Mouse (Mus musculus) brown adipose tissue, adult 24 weeks (tissue): Measurements from ENCODE around the gene Dnajc2. TPM values are rescaled to one million over a fixed set of nuclear protein-coding genes. Genes with fewer than 3 reads are reported as not detected.

Experiments used
- H3K27ac ChIP-seq: fragments of 200-500 bp; replicated peaks from 2 replicates; pipeline ENCODE4 v1.5.1; 2012; ENCODE audit warnings: low read depth, mild to moderate bottlenecking, low read length
- H3K4me1 ChIP-seq: fragments of 200-500 bp; 2 replicates; pipeline ENCODE4 v1.6.1; 2012; ENCODE audit warnings: low read length, mixed read lengths; ENCODE audit not compliant: control insufficient read depth, insufficient read depth, insufficient read length
- H3K4me3 ChIP-seq: fragments of 200-500 bp; 2 replicates; pipeline ENCODE4 v1.5.1; 2012; ENCODE audit warnings: low read depth, mild to moderate bottlenecking, low read length, moderate library complexity; ENCODE audit not compliant: insufficient read depth
- polyA plus RNA-seq: library from polyadenylated mRNA; stranded (reverse); fragments of >200 nt; gene quantifications from 2 replicates; pipeline ENCODE4 v1.2.4, GENCODE M21; 2012; ENCODE audit not compliant: missing spikeins, insufficient read depth, insufficient read length

Gene Dnajc2
- polyA plus RNA-seq = 16.8 and 19.9 TPM in 2 replicates

GRCm38 (mm10) chr5:21785053-21785452, at the start of gene Dnajc2, which contains the start of gene Psmc2:
Gene Dnajc2, minus strand, starts transcription at chr5:21785251.
Gene Psmc2, plus strand, starts transcription at chr5:21785283.
- H3K4me3 ChIP-seq = peak within 1 kb of the TSS; percentile 98
- H3K4me1 ChIP-seq = peaks cover 10% of the 10 kb centered on the region; the same call in 1 of the 2 replicates
- no peak within 1 kb of the TSS for H3K27ac ChIP-seq

- no peak overlapping the region for H3K4me3 ChIP-seq
These were observed 46.7 kb upstream of the Dnajc2 start for GRCm38 (mm10) chr5:21831761-21832160.

GRCm38 (mm10) chr5:21828855-21829254, 43.8 kb upstream of the Dnajc2 start:
- Histone ChIP-seq H3K27ac (no peak overlapping the region), H3K4me1 (no peaks in the 10 kb centered on the region), H3K4me3 (no peak overlapping the region)

More at GRCm38 (mm10) chr5:21831761-21832160, 46.7 kb upstream of the Dnajc2 start:
- Histone ChIP-seq H3K27ac (no peak overlapping the region), H3K4me1 (no peaks in the 10 kb centered on the region)

GRCm38 (mm10) chr5:21827643-21828042, 42.6 kb upstream of the Dnajc2 start:
- Histone ChIP-seq H3K4me1 (no peaks in the 10 kb centered on the region), H3K4me3 (no peak overlapping the region), H3K27ac (no peak overlapping the region)

- no peak overlapping the region for H3K4me3 ChIP-seq
These were observed 41.3 kb upstream of the Dnajc2 start for GRCm38 (mm10) chr5:21826370-21826769.

GRCm38 (mm10) chr5:21813994-21814393, 28.9 kb upstream of the Dnajc2 start:
- H3K4me3 ChIP-seq = no peak overlapping the region
- no peaks in the 10 kb centered on the region for H3K4me1 ChIP-seq
- no peak overlapping the region for H3K27ac ChIP-seq

More at GRCm38 (mm10) chr5:21826370-21826769, 41.3 kb upstream of the Dnajc2 start:
- Histone ChIP-seq H3K4me1 (no peaks in the 10 kb centered on the region), H3K27ac (no peak overlapping the region)

- Histone ChIP-seq H3K27ac (no peak overlapping the region), H3K4me1 (no peaks in the 10 kb centered on the region)
These were observed 25.9 kb upstream of the Dnajc2 start for GRCm38 (mm10) chr5:21810924-21811323.

GRCm38 (mm10) chr5:21804837-21805236, 19.8 kb upstream of the Dnajc2 start:
- no peak overlapping the region for H3K4me3 ChIP-seq
- H3K4me1 ChIP-seq = no peaks in the 10 kb centered on the region
- no peak overlapping the region for H3K27ac ChIP-seq

More at GRCm38 (mm10) chr5:21810924-21811323, 25.9 kb upstream of the Dnajc2 start:
- H3K4me3 ChIP-seq = no peak overlapping the region

- Histone ChIP-seq H3K4me1 (no peaks in the 10 kb centered on the region), H3K27ac (no peak overlapping the region), H3K4me3 (no peak overlapping the region)
These were observed 18.7 kb upstream of the Dnajc2 start for GRCm38 (mm10) chr5:21803691-21804188.

GRCm38 (mm10) chr5:21802907-21803306, 17.9 kb upstream of the Dnajc2 start:
- H3K4me3 ChIP-seq = no peak overlapping the region
- no peaks in the 10 kb centered on the region for H3K4me1 ChIP-seq
- H3K27ac ChIP-seq = no peak overlapping the region

GRCm38 (mm10) chr5:21792166-21792565, 7.1 kb upstream of the Dnajc2 start:
- Histone ChIP-seq H3K27ac (no peak overlapping the region), H3K4me1 (peaks cover 10% of the 10 kb centered on the region; the same call in 1 of the 2 replicates), H3K4me3 (no peak overlapping the region)

- H3K27ac ChIP-seq = no peak overlapping the region
- peaks cover 10% of the 10 kb centered on the region; the same call in 1 of the 2 replicates for H3K4me1 ChIP-seq
- H3K4me3 ChIP-seq = no peak overlapping the region
These were observed 4.0 kb upstream of the Dnajc2 start for GRCm38 (mm10) chr5:21789061-21789460.

GRCm38 (mm10) chr5:21787186-21788105, 2.4 kb upstream of the Dnajc2 start:
- H3K4me1 ChIP-seq = peaks cover 10% of the 10 kb centered on the region; the same call in 1 of the 2 replicates

GRCm38 (mm10) chr5:21786258-21787185, 1.5 kb upstream of the Dnajc2 start:
- Histone ChIP-seq H3K27ac (peak overlapping the region; percentile 84), H3K4me1 (peaks cover 10% of the 10 kb centered on the region; the same call in 1 of the 2 replicates), H3K4me3 (peak overlapping the region; percentile 81)

More at GRCm38 (mm10) chr5:21787186-21788105, 2.4 kb upstream of the Dnajc2 start:
- H3K4me3 ChIP-seq = peak overlapping the region; percentile 81
- peak overlapping the region; percentile 84; the same call in 1 of the 2 replicates for H3K27ac ChIP-seq
